Comparison of ENCODE assay signal across 21 mouse cellular contexts in genomic region chr3:128067861-128068260, GRCm38 (mm10).
"Had no signal": no experiment of that assay in that cellular context is flagged by ENCODE, and none has a peak within 500 bp of the region (broad histone marks: within the 10 kb centered on the region; RNA-seq: fewer than 3 reads in every experiment).

No protein-coding gene starts in this region.

- ATAC-seq: hindbrain, postnatal 0 days; liver, embryonic 12.5 days had no signal

- H3K4me3 ChIP-seq: heart, embryonic 13.5 days; heart, embryonic 15.5 days; hindbrain, embryonic 13.5 days; hindbrain, embryonic 15.5 days; kidney, embryonic 15.5 days; limb, embryonic 13.5 days; limb, embryonic 15.5 days; liver, embryonic 12.5 days had no signal

- H3K9ac ChIP-seq: heart, embryonic 13.5 days; heart, embryonic 15.5 days; hindbrain, embryonic 13.5 days; hindbrain, embryonic 15.5 days; kidney, embryonic 15.5 days; limb, embryonic 13.5 days; limb, embryonic 15.5 days; liver, embryonic 12.5 days; liver, embryonic 14.5 days had no signal

- H3K9me3 ChIP-seq: heart, embryonic 13.5 days; heart, embryonic 15.5 days; hindbrain, embryonic 13.5 days; hindbrain, embryonic 15.5 days; kidney, embryonic 15.5 days; limb, embryonic 13.5 days; limb, embryonic 15.5 days; liver, embryonic 12.5 days had no signal

- H3K4me2 ChIP-seq: heart, embryonic 11.5 days; heart, embryonic 13.5 days; heart, embryonic 15.5 days; hindbrain, embryonic 13.5 days; hindbrain, embryonic 15.5 days; kidney, embryonic 15.5 days; limb, embryonic 13.5 days; limb, embryonic 15.5 days; liver, embryonic 12.5 days had no signal

- H3K36me3 ChIP-seq: heart, embryonic 13.5 days; heart, embryonic 15.5 days; hindbrain, embryonic 13.5 days; hindbrain, embryonic 15.5 days; kidney, embryonic 15.5 days; limb, embryonic 13.5 days; limb, embryonic 15.5 days; liver, embryonic 12.5 days had no signal

- H3K4me1 ChIP-seq: heart, embryonic 13.5 days; heart, embryonic 15.5 days; hindbrain, embryonic 13.5 days; hindbrain, embryonic 15.5 days; kidney, embryonic 15.5 days; limb, embryonic 13.5 days; limb, embryonic 15.5 days; liver, embryonic 12.5 days had no signal

- H3K27ac ChIP-seq: heart, embryonic 13.5 days; heart, embryonic 15.5 days; hindbrain, embryonic 13.5 days; hindbrain, embryonic 15.5 days; hindbrain, postnatal 0 days; kidney, embryonic 15.5 days; kidney, postnatal 0 days; limb, embryonic 13.5 days; limb, embryonic 15.5 days; liver, embryonic 12.5 days; liver, embryonic 14.5 days had no signal

- H3K27me3 ChIP-seq: heart, embryonic 13.5 days; heart, embryonic 15.5 days; hindbrain, embryonic 13.5 days; hindbrain, embryonic 15.5 days; kidney, embryonic 15.5 days; limb, embryonic 13.5 days; limb, embryonic 15.5 days; liver, embryonic 12.5 days had no signal

- DNase-seq: gastrocnemius, postnatal 14 days; gastrocnemius, postnatal 36 days; heart, adult 18-20 months; kidney, adult 11 months; kidney, postnatal 14 days; kidney, postnatal 36 days; layer of hippocampus, adult 9-11 months; layer of hippocampus, postnatal 36 days; left cerebral cortex, postnatal 4 days had no signal
